Comparison of ENCODE assay signal across 8 mouse cellular contexts in genomic region chr11:121702895-121703618, GRCm38 (mm10). TPM values are rescaled to one million over a fixed set of nuclear protein-coding genes. Genes with fewer than 3 reads are reported as not detected.
DNase-seq lines count a peak whose midpoint lies in the region; ATAC-seq and TF ChIP-seq lines count a peak whose summit lies in the region.

No protein-coding gene starts in this region.

- H3K9me3 ChIP-seq in embryonic facial prominence, embryonic 11.5 days (replicated peaks; ENCODE audit: control insufficient read depth, low read length): no peaks in the 10 kb centered on the region
- H3K9me3 ChIP-seq in limb, embryonic 14.5 days (ENCODE audit: control insufficient read depth, low read length): no peaks in the 10 kb centered on the region
- no peaks in the 10 kb centered on the region for H3K9me3 ChIP-seq in midbrain, embryonic 14.5 days (ENCODE audit: control insufficient read depth, low read length)
- H3K9me3 ChIP-seq in stomach, embryonic 14.5 days (ENCODE audit: control insufficient read depth, low read depth, low read length): no peaks in the 10 kb centered on the region

- H3K4me1 ChIP-seq in embryonic facial prominence, embryonic 11.5 days (ENCODE audit: control insufficient read depth, insufficient read depth, low read length): 0 out of 2 replicates have a peak, but pooled peaks cover 3% of the 10 kb centered on the region
- H3K4me1 ChIP-seq in limb, embryonic 14.5 days (ENCODE audit: control insufficient read depth, insufficient read depth, low read length): peaks cover 32% of the 10 kb centered on the region
- peaks cover 12% of the 10 kb centered on the region; the same call in 1 of the 2 replicates for H3K4me1 ChIP-seq in midbrain, embryonic 14.5 days (ENCODE audit: control insufficient read depth, insufficient read depth, low read length)
- H3K4me1 ChIP-seq in stomach, embryonic 14.5 days (ENCODE audit: control insufficient read depth, insufficient read depth, low read length): peaks cover 18% of the 10 kb centered on the region; the same call in 1 of the 2 replicates

- DNase-seq in cerebellum, adult 11-12 months: peak; percentile 19
- DNase-seq in embryonic facial prominence, embryonic 11.5 days (ENCODE audit: low spot score): peak; percentile 55
- peak; percentile 57 for DNase-seq in heart, adult 8-10 months (ENCODE audit: low spot score)
- peak; percentile 68 to 73 for DNase-seq in kidney, adult 8-10 months
- DNase-seq in limb, embryonic 14.5 days (ENCODE audit: low spot score): peak; percentile 62
- peak; percentile 59 for DNase-seq in midbrain, embryonic 14.5 days

- H3K27me3 ChIP-seq in embryonic facial prominence, embryonic 11.5 days (ENCODE audit: control insufficient read depth, insufficient read depth, low read length): peaks cover 9% of the 10 kb centered on the region
- no peaks in the 10 kb centered on the region for H3K27me3 ChIP-seq in limb, embryonic 14.5 days (ENCODE audit: control insufficient read depth, insufficient read depth, low read length)
- H3K27me3 ChIP-seq in midbrain, embryonic 14.5 days (ENCODE audit: control insufficient read depth, insufficient read depth, low read length): peaks cover 24% of the 10 kb centered on the region
- no peaks in the 10 kb centered on the region for H3K27me3 ChIP-seq in stomach, embryonic 14.5 days (ENCODE audit: control insufficient read depth, insufficient read depth, low read length)

- H3K36me3 ChIP-seq in embryonic facial prominence, embryonic 11.5 days (replicated peaks; ENCODE audit: control insufficient read depth, insufficient read depth, low read depth, low read length): no peaks in the 10 kb centered on the region
- H3K36me3 ChIP-seq in limb, embryonic 14.5 days (ENCODE audit: control insufficient read depth, insufficient read depth, low read length): no peaks in the 10 kb centered on the region
- H3K36me3 ChIP-seq in midbrain, embryonic 14.5 days (ENCODE audit: control insufficient read depth, insufficient read depth, low read length): no peaks in the 10 kb centered on the region
- no peaks in the 10 kb centered on the region for H3K36me3 ChIP-seq in stomach, embryonic 14.5 days (ENCODE audit: control insufficient read depth, insufficient read depth, low read length)

- H3K4me2 ChIP-seq in embryonic facial prominence, embryonic 11.5 days (ENCODE audit: low read depth, low read length): peak overlapping the region; percentile 99
- H3K4me2 ChIP-seq in limb, embryonic 14.5 days (replicated peaks; ENCODE audit: low read depth, low read length, severe bottlenecking): peak overlapping the region; percentile 97
- peak overlapping the region; percentile 98 for H3K4me2 ChIP-seq in midbrain, embryonic 14.5 days (ENCODE audit: low read length)
- peak overlapping the region; percentile 99 for H3K4me2 ChIP-seq in stomach, embryonic 14.5 days (replicated peaks; ENCODE audit: low read depth, low read length)

- ATAC-seq in cerebellum, adult (ENCODE audit: insufficient number of reproducible peaks, low FRiP score, low TSS enrichment): no peak
- ATAC-seq in embryonic facial prominence, embryonic 11.5 days (replicated peaks; ENCODE audit: insufficient number of reproducible peaks, low FRiP score, low TSS enrichment, low read depth): peak; percentile 19; the same call in 1 of the 2 replicates
- ATAC-seq in limb, embryonic 14.5 days (ENCODE audit: low FRiP score, low read depth): no peak
- ATAC-seq in midbrain, embryonic 14.5 days (ENCODE audit: low FRiP score, low TSS enrichment): no peak
- 0 out of 2 replicates have a peak, but pooled peaks have one; percentile 8 for ATAC-seq in stomach, embryonic 14.5 days (ENCODE audit: insufficient number of reproducible peaks, insufficient read depth, low FRiP score, low read depth)

- peak overlapping the region; percentile 68 for H3K4me3 ChIP-seq in embryonic facial prominence, embryonic 11.5 days (ENCODE audit: low read depth, low read length)
- H3K4me3 ChIP-seq in limb, embryonic 14.5 days (replicated peaks; ENCODE audit: low read length): peak overlapping the region; percentile 77
- H3K4me3 ChIP-seq in midbrain, embryonic 14.5 days (replicated peaks; ENCODE audit: low read depth, low read length): peak overlapping the region; percentile 65
- H3K4me3 ChIP-seq in stomach, embryonic 14.5 days (ENCODE audit: low read depth, low read length): peak overlapping the region; percentile 80

- peak overlapping the region; percentile 58 for H3K9ac ChIP-seq in embryonic facial prominence, embryonic 11.5 days (replicated peaks; ENCODE audit: low read length)
- H3K9ac ChIP-seq in limb, embryonic 14.5 days (ENCODE audit: low read depth, low read length, severe bottlenecking): peak overlapping the region; percentile 64
- H3K9ac ChIP-seq in midbrain, embryonic 14.5 days (replicated peaks; ENCODE audit: low read length): peak overlapping the region; percentile 64
- peak overlapping the region; percentile 69 for H3K9ac ChIP-seq in stomach, embryonic 14.5 days (replicated peaks; ENCODE audit: low read depth, low read length)

- no peak for TF ChIP-seq POLR2A in limb, embryonic 14.5 days (IDR thresholded peaks at IDR 0.05; ENCODE audit: borderline replicate concordance, extremely low read depth, insufficient read depth, insufficient read length)

- under 1% methylated on average over 40 of the region's 40 CpGs for WGBS in embryonic facial prominence, embryonic 11.5 days
- 1% methylated on average over 40 of the region's 40 CpGs for WGBS in limb, embryonic 14.5 days
- WGBS in midbrain, embryonic 14.5 days: under 1% methylated on average over 40 of the region's 40 CpGs
- under 1% methylated on average over 40 of the region's 40 CpGs for WGBS in stomach, embryonic 14.5 days

- H3K27ac ChIP-seq in embryonic facial prominence, embryonic 11.5 days (replicated peaks; ENCODE audit: low read depth, low read length): no peak overlapping the region
- H3K27ac ChIP-seq in limb, embryonic 14.5 days (replicated peaks; ENCODE audit: low read depth, low read length): peak overlapping the region; percentile 55; the same call in 1 of the 2 replicates
- no peak overlapping the region for H3K27ac ChIP-seq in midbrain, embryonic 14.5 days (replicated peaks; ENCODE audit: low read depth, low read length)
- peak overlapping the region; percentile 72; the same call in 1 of the 2 replicates for H3K27ac ChIP-seq in stomach, embryonic 14.5 days (ENCODE audit: low read length)

RNA-seq across cellular contexts. Expression of gene Metrnl, which starts 1.7 kb away (rescaled TPM):
- 7.3 and 10.1 TPM in 2 replicates for polyA plus RNA-seq in embryonic facial prominence, embryonic 11.5 days (2014; fragmentation: Nextera tagmentation; extraction: Ambion mirVana)
- 10 to 100 TPM; 15.1 to 20.3 (median 19.2) TPM for total RNA-seq in heart, adult 8-10 months (2022)
- 31.0 and 33.0 TPM in 2 replicates for polyA plus RNA-seq in limb, embryonic 14.5 days (2012; rRNA removed)
- polyA plus RNA-seq in limb, embryonic 14.5 days (2014; fragmentation: Nextera tagmentation; extraction: Ambion mirVana): 46.0 and 47.9 TPM in 2 replicates
- polyA plus RNA-seq in midbrain, embryonic 14.5 days (2014; fragmentation: Nextera tagmentation; extraction: Ambion mirVana): 10.2 and 11.0 TPM in 2 replicates
- polyA plus RNA-seq in stomach, embryonic 14.5 days (2014; fragmentation: Nextera tagmentation; extraction: Ambion mirVana): 24.2 and 27.7 TPM in 2 replicates

RNA-seq across cellular contexts. Expression of gene B3gntl1, which starts 30.1 kb away (rescaled TPM):
- 5.1 and 6.6 TPM in 2 replicates for polyA plus RNA-seq in embryonic facial prominence, embryonic 11.5 days (2014; fragmentation: Nextera tagmentation; extraction: Ambion mirVana)
- 1 to 10 TPM; 4.0 to 5.7 (median 5.2) TPM for total RNA-seq in heart, adult 8-10 months (2022)
- 14.4 and 16.5 TPM in 2 replicates for polyA plus RNA-seq in limb, embryonic 14.5 days (2012; rRNA removed)
- polyA plus RNA-seq in limb, embryonic 14.5 days (2014; fragmentation: Nextera tagmentation; extraction: Ambion mirVana): 8.6 and 9.9 TPM in 2 replicates
- 4.8 and 6.5 TPM in 2 replicates for polyA plus RNA-seq in midbrain, embryonic 14.5 days (2014; fragmentation: Nextera tagmentation; extraction: Ambion mirVana)
- 9.0 and 9.2 TPM in 2 replicates for polyA plus RNA-seq in stomach, embryonic 14.5 days (2014; fragmentation: Nextera tagmentation; extraction: Ambion mirVana)

Comparison
In these comparisons a context has a peak if more than half of its experiments do, and no peak if none do; other contexts are left out.
1. DNase-seq: peak in every context shown above with its lines; median percentile 70 in kidney, adult 8-10 months; 62 in limb, embryonic 14.5 days; 59 in midbrain, embryonic 14.5 days; 57 in heart, adult 8-10 months; 55 in embryonic facial prominence, embryonic 11.5 days; 19 in cerebellum, adult 11-12 months.
2. ATAC-seq: peak in embryonic facial prominence, embryonic 11.5 days (single experiment) and stomach, embryonic 14.5 days (single experiment); none in cerebellum, adult (single experiment), limb, embryonic 14.5 days (single experiment) and midbrain, embryonic 14.5 days (single experiment).
3. H3K27ac ChIP-seq: peak in limb, embryonic 14.5 days (single experiment) and stomach, embryonic 14.5 days (single experiment); none in embryonic facial prominence, embryonic 11.5 days (single experiment) and midbrain, embryonic 14.5 days (single experiment).
4. Peak in every context shown above with its lines, with median percentiles within 50 percentile points of each other: H3K4me2 ChIP-seq, H3K4me3 ChIP-seq and H3K9ac ChIP-seq.